Mouse (Mus musculus) liver, embryonic 12.5 days (tissue): Measurements from ENCODE around the gene Ggact. TPM values are rescaled to one million over a fixed set of nuclear protein-coding genes. Genes with fewer than 3 reads are reported as not detected.

ENCODE experiments used
- ATAC-seq: fragments of 200-750 bp; cut with Nextera tagmentation; 2 replicates; pipeline ENCODE4 v1.8.0; 2017; ENCODE audit warnings: moderate number of reproducible peaks, mild to moderate bottlenecking, moderate library complexity
- H3K27ac ChIP-seq: fragments of 300-500 bp; sonication (generic); 2 replicates; pipeline ENCODE4 v1.5.1; 2016; ENCODE audit warnings: mild to moderate bottlenecking
- H3K27me3 ChIP-seq: fragments of 300-500 bp; sonication (generic); replicated peaks from 2 replicates; pipeline ENCODE4 v1.6.1; 2016; ENCODE audit warnings: mild to moderate bottlenecking, moderate library complexity
- H3K36me3 ChIP-seq: fragments of 300-500 bp; sonication (generic); 2 replicates; pipeline ENCODE4 v1.6.1; 2016; ENCODE audit warnings: mild to moderate bottlenecking, moderate library complexity
- H3K4me1 ChIP-seq: fragments of 300-500 bp; sonication (generic); 2 replicates; pipeline ENCODE4 v1.6.1; 2016
- H3K4me2 ChIP-seq: fragments of 300-500 bp; sonication (generic); 2 replicates; pipeline ENCODE4 v1.6.1; 2016; ENCODE audit warnings: mild to moderate bottlenecking, moderate library complexity
- H3K4me3 ChIP-seq: fragments of 300-500 bp; sonication (generic); 2 replicates; pipeline ENCODE4 v1.5.1; 2016; ENCODE audit warnings: mild to moderate bottlenecking, moderate library complexity
- H3K9ac ChIP-seq: fragments of 300-500 bp; sonication (generic); 2 replicates; pipeline ENCODE4 v1.6.1; 2016; ENCODE audit warnings: mild to moderate bottlenecking, moderate library complexity
- H3K9me3 ChIP-seq: fragments of 300-500 bp; sonication (generic); replicated peaks from 2 replicates; pipeline ENCODE4 v1.6.1; 2016; ENCODE audit warnings: mild to moderate bottlenecking, moderate library complexity
- WGBS: fragments of 180-500 bp; shearing (Covaris S2); methylation state at CpG from one replicate; pipeline ENCODE4 v1.1.7; 2016; ENCODE audit not compliant: insufficient replicate concordance; 5-methylcytosine and 5-hydroxymethylcytosine counted together
- polyA plus RNA-seq: library from polyadenylated mRNA; unstranded; fragments of >200 nt; fragmentation: Nextera tagmentation; extraction: Ambion mirVana; gene quantifications from 2 replicates; pipeline ENCODE4 v1.2.1, GENCODE M21; 2016

Gene Ggact
- polyA plus RNA-seq, 1 experiment from 2014 or later = 16.1 TPM

DNA sequence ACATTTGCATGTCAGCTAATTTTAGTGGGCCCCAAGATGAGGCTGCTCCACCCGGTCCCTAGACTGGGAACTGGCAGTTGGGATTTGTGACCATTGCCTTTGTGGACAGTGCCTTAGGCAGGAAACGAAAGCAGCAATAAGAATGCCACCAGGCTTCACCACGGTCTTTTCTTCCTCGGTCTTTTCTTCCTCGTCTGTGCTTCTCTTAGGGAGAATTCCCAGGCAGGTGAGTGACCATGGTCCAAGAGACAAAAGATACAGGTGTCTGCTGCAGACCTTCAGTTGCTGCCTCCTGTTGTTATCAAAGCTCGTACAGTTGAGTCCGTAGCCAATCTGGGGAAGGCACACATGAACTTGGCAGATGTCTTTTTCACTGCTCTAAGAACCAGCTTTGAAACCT, 33.3 kb downstream of the Ggact start:
- WGBS = 64% methylated on average over 7 of the region's 7 CpGs
- no peak for ATAC-seq
- Histone ChIP-seq H3K36me3 (no peaks in the 10 kb centered on the region), H3K4me1 (no peaks in the 10 kb centered on the region), H3K4me2 (no peak overlapping the region), H3K4me3 (no peak overlapping the region), H3K27ac (no peak overlapping the region), H3K9ac (no peak overlapping the region), H3K9me3 (no peaks in the 10 kb centered on the region), H3K27me3 (no peaks in the 10 kb centered on the region)

DNA sequence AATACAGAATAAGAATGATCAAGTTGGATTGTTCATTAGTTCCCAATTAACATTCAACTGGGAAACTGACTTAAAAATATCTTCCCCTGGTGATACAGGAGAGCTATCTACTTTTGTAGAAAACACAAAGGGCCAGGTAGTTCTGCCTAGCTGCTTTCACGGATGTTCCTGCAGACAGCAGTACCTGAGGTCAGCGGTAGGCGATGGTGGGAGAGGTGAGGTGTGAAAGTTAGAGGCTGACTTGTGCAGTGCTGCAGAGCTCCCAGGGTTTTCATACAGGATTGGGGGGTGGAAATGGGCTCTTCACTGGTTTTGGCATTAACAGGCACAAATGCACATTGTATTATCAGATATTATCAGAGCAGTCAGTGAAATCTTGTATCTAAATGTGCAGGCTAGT, 35.8 kb downstream of the Ggact start:
- H3K4me2 ChIP-seq = no peak overlapping the region
- no peaks in the 10 kb centered on the region for H3K27me3 ChIP-seq
- no peaks in the 10 kb centered on the region for H3K36me3 ChIP-seq
- WGBS = 75% methylated on average over 3 of the region's 3 CpGs
- H3K4me1 ChIP-seq = no peaks in the 10 kb centered on the region
- ATAC-seq = no peak
- H3K27ac ChIP-seq = no peak overlapping the region
- no peak overlapping the region for H3K9ac ChIP-seq
- H3K9me3 ChIP-seq = no peaks in the 10 kb centered on the region
- H3K4me3 ChIP-seq = no peak overlapping the region

DNA sequence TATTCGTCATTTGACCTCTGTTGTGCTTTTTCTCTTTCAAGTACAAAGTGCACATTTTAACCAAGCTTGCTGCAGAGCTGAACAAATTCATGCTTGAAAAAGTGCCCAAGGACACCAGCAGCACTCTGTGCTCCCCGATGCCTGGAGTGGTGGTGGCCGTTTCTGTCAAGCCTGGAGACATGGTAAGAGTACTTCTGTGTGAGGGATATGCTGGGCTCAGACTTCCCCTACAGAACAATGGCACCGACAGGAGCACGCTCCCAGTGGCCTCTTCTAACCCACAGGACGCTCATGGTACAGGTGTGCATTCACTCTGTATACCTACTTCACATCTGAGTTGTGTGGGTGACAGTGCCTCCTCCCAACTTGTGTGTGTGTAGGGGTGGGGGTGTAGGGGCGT, 36.8 kb downstream of the Ggact start:
- Histone ChIP-seq H3K9me3 (no peaks in the 10 kb centered on the region), H3K27ac (no peak overlapping the region), H3K4me2 (no peak overlapping the region), H3K36me3 (no peaks in the 10 kb centered on the region), H3K4me1 (no peaks in the 10 kb centered on the region), H3K4me3 (no peak overlapping the region), H3K27me3 (no peaks in the 10 kb centered on the region), H3K9ac (no peak overlapping the region)
- ATAC-seq = no peak
- 60% methylated on average over 7 of the region's 7 CpGs for WGBS

DNA sequence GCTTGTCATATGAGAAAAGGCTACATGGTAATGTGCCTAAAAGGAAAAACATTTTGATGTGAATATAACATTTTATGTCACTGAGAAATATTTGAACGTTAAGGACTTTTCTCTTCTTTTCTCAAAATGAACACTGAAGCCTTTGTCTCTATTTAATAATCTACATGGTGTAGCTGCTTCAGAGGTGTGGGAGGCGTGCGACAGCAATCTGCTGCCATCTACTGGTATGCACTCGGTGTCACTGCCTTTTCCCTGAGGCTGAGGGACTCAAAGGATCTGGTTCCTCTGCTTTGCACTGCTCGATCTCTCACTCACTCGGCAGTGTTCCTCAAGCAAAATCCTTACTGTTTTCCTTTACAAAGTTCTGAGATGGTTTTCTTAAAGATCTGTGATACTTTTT, 37.4 kb downstream of the Ggact start:
- Histone ChIP-seq H3K27ac (no peak overlapping the region), H3K4me3 (no peak overlapping the region), H3K36me3 (no peaks in the 10 kb centered on the region), H3K9ac (no peak overlapping the region), H3K27me3 (no peaks in the 10 kb centered on the region), H3K4me1 (no peaks in the 10 kb centered on the region), H3K9me3 (no peaks in the 10 kb centered on the region), H3K4me2 (no peak overlapping the region)
- ATAC-seq = no peak
- WGBS = 6% methylated on average over 6 of the region's 6 CpGs

DNA sequence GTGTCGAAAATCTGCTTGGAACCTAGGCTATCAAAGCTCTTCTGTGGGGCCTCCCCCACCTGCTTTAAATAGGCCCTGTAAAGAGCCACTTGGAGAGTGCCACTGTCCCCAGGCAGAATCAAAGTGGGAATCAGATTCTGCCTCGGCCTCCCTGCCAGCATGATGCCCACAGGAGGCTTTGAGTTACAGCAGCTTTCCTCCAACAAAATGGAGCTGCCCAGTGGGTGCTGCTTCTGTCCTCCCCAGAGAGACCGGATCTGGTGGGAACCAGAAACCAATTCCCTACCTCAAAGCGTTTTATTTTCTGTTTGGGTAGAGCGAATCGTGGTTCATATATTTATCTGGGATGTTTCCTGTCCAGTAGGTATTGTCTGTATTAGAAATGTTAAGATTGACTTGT, 37.9 kb downstream of the Ggact start:
- H3K9me3 ChIP-seq = no peaks in the 10 kb centered on the region
- no peaks in the 10 kb centered on the region for H3K4me1 ChIP-seq
- H3K27me3 ChIP-seq = no peaks in the 10 kb centered on the region
- no peaks in the 10 kb centered on the region for H3K36me3 ChIP-seq
- H3K9ac ChIP-seq = no peak overlapping the region
- H3K27ac ChIP-seq = no peak overlapping the region
- 62% methylated on average over 6 of the region's 6 CpGs for WGBS
- H3K4me3 ChIP-seq = no peak overlapping the region
- H3K4me2 ChIP-seq = no peak overlapping the region
- no peak for ATAC-seq

- 77% methylated on average over 8 of the region's 8 CpGs for WGBS
- Histone ChIP-seq H3K9ac (no peak overlapping the region), H3K4me3 (no peak overlapping the region), H3K9me3 (no peaks in the 10 kb centered on the region), H3K4me1 (no peaks in the 10 kb centered on the region), H3K36me3 (no peaks in the 10 kb centered on the region), H3K4me2 (no peak overlapping the region), H3K27ac (no peak overlapping the region), H3K27me3 (no peaks in the 10 kb centered on the region)
- ATAC-seq = no peak
These were observed 38.5 kb downstream of the Ggact start for GRCm38 (mm10) chr14:122875056-122875455.

DNA sequence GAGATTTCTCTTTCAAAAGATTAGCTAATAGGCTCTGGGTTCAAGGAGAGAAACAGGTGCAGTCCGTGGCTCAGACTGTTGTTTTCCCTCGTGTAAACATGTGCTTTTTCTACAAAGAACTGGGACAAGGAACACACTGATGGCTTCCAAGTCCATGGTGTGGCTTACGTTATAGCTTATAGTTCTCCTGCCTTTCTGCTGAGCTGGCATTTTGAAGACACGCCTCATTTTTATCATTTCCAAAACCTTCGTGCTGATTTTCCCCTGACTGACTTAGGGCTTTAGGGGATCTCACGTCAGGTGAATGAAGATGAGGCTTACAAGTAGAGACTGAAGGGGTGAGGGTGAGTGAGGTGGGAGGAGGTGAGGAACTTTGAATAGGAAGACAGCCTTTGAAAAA, 40.9 kb downstream of the Ggact start:
- Histone ChIP-seq H3K4me3 (no peak overlapping the region), H3K4me1 (no peaks in the 10 kb centered on the region), H3K27ac (no peak overlapping the region), H3K9me3 (no peaks in the 10 kb centered on the region), H3K9ac (no peak overlapping the region), H3K36me3 (no peaks in the 10 kb centered on the region), H3K4me2 (no peak overlapping the region), H3K27me3 (no peaks in the 10 kb centered on the region)
- 69% methylated on average over 6 of the region's 6 CpGs for WGBS
- no peak for ATAC-seq

DNA sequence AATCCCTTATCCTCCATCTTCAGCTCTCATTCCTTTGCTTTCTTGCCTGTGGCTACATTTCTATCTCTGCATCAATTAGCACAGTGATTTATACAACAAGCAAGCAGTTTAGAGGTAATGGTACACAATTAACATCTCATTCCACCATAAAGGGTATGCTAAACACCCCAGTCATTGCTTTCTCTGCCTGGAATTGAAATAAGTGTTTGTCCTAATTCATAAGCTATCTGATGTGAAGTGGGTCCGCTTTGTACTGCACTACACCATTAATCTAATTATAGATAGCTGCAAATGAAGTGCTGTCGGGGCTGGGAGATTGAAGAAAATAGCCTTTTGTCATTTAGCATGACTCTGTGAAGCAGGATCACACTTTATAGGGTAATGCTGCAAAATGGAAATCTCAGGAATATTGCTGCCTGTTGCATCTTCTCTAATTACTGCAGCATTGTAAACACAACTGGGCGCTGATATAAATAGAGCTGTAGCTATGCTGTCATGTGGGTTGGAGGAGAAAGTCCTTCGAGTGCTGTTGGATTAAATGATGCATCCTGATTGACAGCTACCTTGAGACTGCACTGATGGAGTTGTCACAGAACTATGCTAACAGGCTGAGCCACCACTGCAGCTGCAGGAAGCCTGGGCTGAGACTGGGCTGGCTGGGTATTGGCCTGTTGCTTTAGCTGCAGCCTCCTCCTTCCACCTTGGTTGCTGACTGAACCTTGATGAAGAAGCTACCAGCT, 41.5 kb downstream of the Ggact start:
- WGBS = 55% methylated on average over 4 of the region's 4 CpGs

GRCm38 (mm10) chr14:122869831-122870230, 43.7 kb downstream of the Ggact start:
- Histone ChIP-seq H3K36me3 (no peaks in the 10 kb centered on the region), H3K4me1 (0 out of 2 replicates have a peak, but pooled peaks cover 2% of the 10 kb centered on the region), H3K9me3 (no peaks in the 10 kb centered on the region), H3K4me3 (no peak overlapping the region), H3K27ac (no peak overlapping the region), H3K9ac (no peak overlapping the region), H3K27me3 (no peaks in the 10 kb centered on the region), H3K4me2 (no peak overlapping the region)
- WGBS = 66% methylated on average over 6 of the region's 6 CpGs
- no peak for ATAC-seq

More for the DNA sequence above, 41.5 kb downstream of the Ggact start:
- no peaks in the 10 kb centered on the region for H3K27me3 ChIP-seq
- H3K4me2 ChIP-seq = no peak overlapping the region
- no peak overlapping the region for H3K9ac ChIP-seq
- no peak overlapping the region for H3K4me3 ChIP-seq
- no peaks in the 10 kb centered on the region for H3K36me3 ChIP-seq
- H3K9me3 ChIP-seq = no peaks in the 10 kb centered on the region
- no peaks in the 10 kb centered on the region for H3K4me1 ChIP-seq
- ATAC-seq = no peak
- no peak overlapping the region for H3K27ac ChIP-seq

DNA sequence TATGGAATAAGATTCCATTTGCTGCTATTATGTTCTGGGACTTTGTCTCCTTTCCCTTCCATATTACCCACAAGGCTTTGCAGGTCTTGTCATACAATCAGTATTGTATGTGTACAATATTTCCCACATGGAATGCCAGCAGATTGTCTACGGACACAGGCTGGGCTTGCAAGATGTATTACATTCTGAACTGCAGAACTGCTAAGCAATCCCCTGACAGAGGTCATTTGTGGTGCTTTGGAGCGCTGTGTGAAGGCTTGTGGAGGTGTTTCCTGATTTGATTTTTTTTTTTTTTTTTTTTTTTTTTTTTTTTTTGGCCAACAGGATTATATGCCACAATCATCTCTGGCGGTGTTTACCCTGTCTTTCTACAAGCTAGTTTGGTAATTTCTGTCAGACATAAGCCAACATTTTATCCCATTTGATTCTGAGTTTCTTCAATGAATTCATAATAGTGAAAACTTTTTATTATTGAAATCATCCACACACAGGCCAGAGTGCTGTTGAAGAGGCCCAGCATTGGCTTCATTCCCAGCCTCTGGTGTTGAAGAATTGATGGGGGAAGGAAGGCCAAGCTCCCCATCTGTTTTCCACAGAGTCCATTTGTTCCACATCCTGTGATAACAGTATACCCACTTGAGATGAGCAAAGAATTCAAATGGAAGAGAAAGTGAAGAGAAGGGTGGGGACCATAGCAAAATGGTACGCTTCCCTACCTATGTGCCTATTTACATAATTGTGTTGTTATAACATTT, 45.8 kb downstream of the Ggact start:
- H3K27ac ChIP-seq = no peak overlapping the region
- WGBS = 68% methylated on average over 4 of the region's 4 CpGs
- ATAC-seq = no peak
- H3K4me2 ChIP-seq = no peak overlapping the region
- no peaks in the 10 kb centered on the region for H3K36me3 ChIP-seq
- 0 out of 2 replicates have a peak, but pooled peaks cover 2% of the 10 kb centered on the region for H3K4me1 ChIP-seq
- no peaks in the 10 kb centered on the region for H3K9me3 ChIP-seq
- H3K27me3 ChIP-seq = no peaks in the 10 kb centered on the region
- no peak overlapping the region for H3K4me3 ChIP-seq
- H3K9ac ChIP-seq = no peak overlapping the region

DNA sequence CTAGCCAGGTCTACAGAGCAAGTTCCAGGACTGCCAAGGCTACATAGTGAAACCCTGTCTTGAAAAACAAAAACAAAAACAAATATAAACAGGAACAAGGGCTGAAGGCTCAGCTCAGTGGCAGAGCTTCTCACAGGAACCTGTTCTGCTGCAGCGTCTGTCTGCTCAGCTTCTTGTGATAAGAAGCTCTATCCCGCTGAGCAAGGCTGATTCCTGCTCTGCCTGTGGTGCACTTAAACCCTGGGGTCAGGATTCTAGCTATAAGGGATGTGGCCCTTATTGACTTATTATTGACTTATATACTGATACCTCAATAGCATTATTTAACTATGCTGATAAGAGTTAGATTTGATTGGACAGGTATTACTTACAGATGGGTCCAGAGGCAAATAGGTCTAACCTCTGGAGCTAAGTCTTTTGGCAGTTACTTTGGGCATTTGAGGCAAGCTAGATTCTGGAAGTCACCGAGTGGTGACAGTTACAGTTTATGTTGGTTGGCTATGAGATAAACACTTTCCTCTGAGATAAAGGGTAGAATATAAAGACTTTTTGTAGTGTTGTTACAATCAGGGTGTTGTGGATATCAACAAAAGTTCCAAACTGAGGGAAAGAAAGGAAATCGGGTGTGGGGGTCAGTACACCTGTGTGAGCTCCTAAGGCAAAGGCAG, 48.0 kb downstream of the Ggact start:
- WGBS = 28% methylated on average over 4 of the region's 4 CpGs
- Histone ChIP-seq H3K9ac (no peak overlapping the region), H3K36me3 (no peaks in the 10 kb centered on the region), H3K27ac (no peak overlapping the region), H3K4me3 (no peak overlapping the region), H3K9me3 (no peaks in the 10 kb centered on the region), H3K4me1 (0 out of 2 replicates have a peak, but pooled peaks cover 2% of the 10 kb centered on the region), H3K27me3 (no peaks in the 10 kb centered on the region), H3K4me2 (no peak overlapping the region)
- ATAC-seq = no peak

DNA sequence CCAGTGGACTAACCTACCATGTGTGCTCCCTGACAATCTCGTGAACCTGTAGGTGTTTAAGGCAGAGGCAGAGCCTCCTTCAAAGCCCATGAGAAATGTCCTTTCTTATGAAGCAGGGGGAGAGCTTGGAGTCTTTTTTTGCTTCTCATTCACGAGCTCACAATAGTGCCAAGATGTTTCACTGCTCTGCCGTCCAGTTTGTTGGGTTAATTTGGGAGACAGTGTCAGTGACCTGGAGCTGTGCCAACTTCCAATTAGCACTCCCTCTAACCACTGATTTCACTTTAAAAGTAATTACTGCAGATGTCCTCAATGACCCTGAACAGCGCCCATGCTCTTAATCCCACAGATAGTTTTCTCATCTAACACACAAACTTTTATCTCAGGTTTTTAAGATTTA, 50.9 kb downstream of the Ggact start:
- 59% methylated on average over 4 of the region's 4 CpGs for WGBS
- 0 out of 2 replicates have a peak, but pooled peaks cover 2% of the 10 kb centered on the region for H3K4me1 ChIP-seq
- H3K9ac ChIP-seq = no peak overlapping the region
- no peak overlapping the region for H3K4me2 ChIP-seq
- no peak overlapping the region for H3K27ac ChIP-seq
- H3K4me3 ChIP-seq = no peak overlapping the region
- H3K27me3 ChIP-seq = no peaks in the 10 kb centered on the region
- no peaks in the 10 kb centered on the region for H3K9me3 ChIP-seq
- no peaks in the 10 kb centered on the region for H3K36me3 ChIP-seq
- ATAC-seq = no peak
